Mouse (Mus musculus) urinary bladder, postnatal 14 days (tissue): ENCODE results near the gene Foxp4.

ENCODE experiments used
- DNase-seq: peaks from one replicate; pipeline ENCODE4 v3.0.0; 2021; ENCODE audit warnings: low spot score

Foxp4 gene

GRCm38 (mm10) chr17:47929431-47929830 is 5.0 kb upstream of the Foxp4 start:
- no peak for DNase-seq

- peak; percentile 16 for DNase-seq
Measured at GRCm38 (mm10) chr17:47925988-47926387, 1.5 kb upstream of the Foxp4 start.

GRCm38 (mm10) chr17:47925340-47925926 is 988 bp upstream of the Foxp4 start:
- DNase-seq: no peak

GRCm38 (mm10) chr17:47923678-47924382 is 615 bp downstream of the Foxp4 start:
- peak; percentile 68 for DNase-seq

GRCm38 (mm10) chr17:47923011-47923677 is 1.3 kb downstream of the Foxp4 start:
- peak; percentile 46 for DNase-seq

GRCm38 (mm10) chr17:47922579-47922978 is 1.9 kb downstream of the Foxp4 start:
- DNase-seq: no peak

GRCm38 (mm10) chr17:47922116-47922515 is 2.3 kb downstream of the Foxp4 start:
- DNase-seq: no peak

GRCm38 (mm10) chr17:47921136-47921665 is 3.2 kb downstream of the Foxp4 start:
- no peak for DNase-seq

- no peak for DNase-seq
Measured at GRCm38 (mm10) chr17:47919826-47920225, 4.6 kb downstream of the Foxp4 start.

- DNase-seq: no peak
Measured at GRCm38 (mm10) chr17:47917907-47918306, 6.5 kb downstream of the Foxp4 start.

- DNase-seq: no peak
Measured at GRCm38 (mm10) chr17:47917212-47917611, 7.2 kb downstream of the Foxp4 start.

GRCm38 (mm10) chr17:47914676-47915219 is 9.7 kb downstream of the Foxp4 start:
- DNase-seq: no peak

GRCm38 (mm10) chr17:47909091-47910001 is 15.1 kb downstream of the Foxp4 start:
- peak; percentile 74 for DNase-seq

- DNase-seq: no peak
Measured at GRCm38 (mm10) chr17:47908079-47908478, 16.4 kb downstream of the Foxp4 start.

- no peak for DNase-seq
Measured at GRCm38 (mm10) chr17:47907366-47907920, 17.0 kb downstream of the Foxp4 start.

- DNase-seq: no peak
Measured at GRCm38 (mm10) chr17:47903846-47904680, 20.4 kb downstream of the Foxp4 start.

GRCm38 (mm10) chr17:47901782-47902181 is 22.7 kb downstream of the Foxp4 start:
- no peak for DNase-seq

GRCm38 (mm10) chr17:47900716-47901115 is 23.7 kb downstream of the Foxp4 start:
- DNase-seq: no peak

- DNase-seq: no peak
Measured at GRCm38 (mm10) chr17:47899156-47899555, 25.3 kb downstream of the Foxp4 start.
